Mouse (Mus musculus): ENCODE results near the gene Slc5a2.

DNA sequence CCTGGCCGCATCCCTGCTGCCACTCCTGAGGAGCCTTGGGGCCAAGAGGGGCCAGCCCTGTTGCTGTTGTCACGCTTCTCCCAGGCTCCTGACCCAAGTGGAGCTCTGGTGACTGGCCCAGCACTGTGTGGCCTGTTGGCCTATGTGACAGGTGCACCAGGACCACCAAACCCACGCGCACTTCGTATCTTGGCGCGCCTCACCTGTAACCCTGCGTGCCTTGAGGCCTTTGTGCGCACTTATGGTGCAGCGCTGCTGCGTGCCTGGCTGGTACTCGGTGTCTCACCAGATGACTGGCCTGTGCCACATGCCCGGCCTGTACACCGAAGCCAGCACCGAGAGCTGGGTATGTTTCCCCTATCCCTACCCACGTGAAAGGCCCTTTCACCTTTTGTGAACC, 23.1 kb upstream of the Slc5a2 start:
- TF ChIP-seq POLR2A (IDR thresholded peaks at IDR 0.05; ENCODE audit: low read depth, low read length) (no peak), CTCF (conservative IDR thresholded peaks at IDR 0.05 in 1 of 2, IDR thresholded peaks at IDR 0.05 in 1 of 2; ENCODE audit: low read depth in 2 of 2, low read length in 2 of 2) (no peak), ZC3H11A (IDR thresholded peaks at IDR 0.05; ENCODE audit: low read depth, low read length) (no peak), POLR2AphosphoS2 (IDR thresholded peaks at IDR 0.05; ENCODE audit: low read depth, low read length) (no peak), E2F4 (IDR thresholded peaks at IDR 0.05; ENCODE audit: insufficient replicate concordance, low read depth, low read length) (no peak), ELF1 (IDR thresholded peaks at IDR 0.05; ENCODE audit: low read depth, low read length) (no peak)
